ENCODE assay signal across 9 mouse cellular contexts in genomic region chr12:50544855-50545609, GRCm38 (mm10).
A peak's percentile ranks its signal among the peaks of the same experiment; 100 is the strongest.
DNase-seq lines count a peak whose midpoint lies in the region; ATAC-seq lines count a peak whose summit lies in the region.
"Had no signal": no experiment of that assay in that cellular context is flagged by ENCODE, and none has a peak within 500 bp of the region (broad histone marks: within the 10 kb centered on the region; RNA-seq: fewer than 3 reads in every experiment).

No protein-coding gene starts in this region.

- H3K36me3 ChIP-seq in kidney, embryonic 15.5 days = no peaks in the 10 kb centered on the region
- no peaks in the 10 kb centered on the region for H3K36me3 ChIP-seq in lung, embryonic 15.5 days
- H3K36me3 ChIP-seq: G1E had no signal

- no peak overlapping the region for H3K4me3 ChIP-seq in kidney, embryonic 15.5 days (replicated peaks)
- H3K4me3 ChIP-seq in lung, embryonic 15.5 days = no peak overlapping the region

- no peaks in the 10 kb centered on the region for H3K9me3 ChIP-seq in kidney, embryonic 15.5 days (replicated peaks)
- H3K9me3 ChIP-seq in lung, embryonic 15.5 days = no peaks in the 10 kb centered on the region

- DNase-seq in kidney, adult 18-20 months = peak; percentile 20
- peak; percentile 65 for DNase-seq in adrenal gland, adult 8-10 months
- peak; percentile 44 to 79 for DNase-seq in heart, adult 18-20 months
- DNase-seq in cerebellum, adult 9-11 months = no peak
- no peak for DNase-seq in layer of hippocampus, adult 9-11 months

- H3K27ac ChIP-seq in kidney, embryonic 15.5 days = no peak overlapping the region
- H3K27ac ChIP-seq in lung, embryonic 15.5 days = no peak overlapping the region

- H3K9ac ChIP-seq in kidney, embryonic 15.5 days = no peak overlapping the region
- H3K9ac ChIP-seq in lung, embryonic 15.5 days = no peak overlapping the region

- no peaks in the 10 kb centered on the region for H3K27me3 ChIP-seq in kidney, embryonic 15.5 days
- H3K27me3 ChIP-seq in lung, embryonic 15.5 days = no peaks in the 10 kb centered on the region

- no peak overlapping the region for H3K4me2 ChIP-seq in kidney, embryonic 15.5 days
- no peak overlapping the region; the same call in 1 of the 2 replicates for H3K4me2 ChIP-seq in lung, embryonic 15.5 days

- WGBS in kidney, embryonic 15.5 days = 58% methylated on average over 8 of the region's 8 CpGs
- 42% methylated on average over 8 of the region's 8 CpGs for WGBS in lung, embryonic 15.5 days

- no peaks in the 10 kb centered on the region for H3K4me1 ChIP-seq in kidney, embryonic 15.5 days
- no peaks in the 10 kb centered on the region; the same call in 1 of the 2 replicates for H3K4me1 ChIP-seq in lung, embryonic 15.5 days

- ATAC-seq in kidney, embryonic 15.5 days (replicated peaks; ENCODE audit: low FRiP score) = no peak
- ATAC-seq in lung, embryonic 15.5 days (ENCODE audit: borderline replicate concordance, extremely low read depth, low FRiP score, low TSS enrichment) = 0 out of 2 replicates have a peak, but pooled peaks have one; percentile 70
- ATAC-seq in activated CD4-positive, CD25-positive, alpha-beta regulatory T cell, adult 4 months = no peak

Comparison
In these comparisons a context has a peak if more than half of its experiments do, and no peak if none do; other contexts are left out.
1. DNase-seq: peak in kidney, adult 18-20 months (single experiment), adrenal gland, adult 8-10 months (single experiment) and heart, adult 18-20 months (2 of 2); none in cerebellum, adult 9-11 months (single experiment) and layer of hippocampus, adult 9-11 months (single experiment).